Mouse (Mus musculus) lung, postnatal 10 days (tissue): ENCODE measurements around the gene Tm4sf4.

Source experiments
- DNase-seq: peaks from one replicate; pipeline ENCODE4 v3.0.0; 2021

Gene Tm4sf4

DNA sequence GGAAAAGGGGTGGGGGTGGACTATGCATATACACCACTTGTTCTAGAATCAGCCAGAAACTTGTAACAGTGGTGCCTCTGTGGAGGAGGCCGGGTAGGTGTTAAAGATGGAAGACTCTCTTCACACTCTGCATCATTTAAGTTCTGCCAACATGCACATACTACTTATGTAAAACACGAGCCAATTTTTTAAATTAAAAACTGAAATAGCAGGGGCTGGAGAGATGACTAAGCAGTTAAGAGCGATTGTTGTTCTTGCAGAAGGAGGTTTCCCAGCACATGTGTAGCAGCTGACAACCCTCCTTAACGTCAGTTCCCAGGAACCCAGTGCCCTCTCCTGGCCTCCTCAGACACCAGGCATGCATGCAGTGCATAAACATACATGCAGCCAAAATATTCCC is 55.5 kb downstream of the Tm4sf4 start:
- no peak for DNase-seq

- peak; percentile 36 for DNase-seq
These were observed 56.9 kb downstream of the Tm4sf4 start for GRCm38 (mm10) chr3:57481981-57482380.

DNA sequence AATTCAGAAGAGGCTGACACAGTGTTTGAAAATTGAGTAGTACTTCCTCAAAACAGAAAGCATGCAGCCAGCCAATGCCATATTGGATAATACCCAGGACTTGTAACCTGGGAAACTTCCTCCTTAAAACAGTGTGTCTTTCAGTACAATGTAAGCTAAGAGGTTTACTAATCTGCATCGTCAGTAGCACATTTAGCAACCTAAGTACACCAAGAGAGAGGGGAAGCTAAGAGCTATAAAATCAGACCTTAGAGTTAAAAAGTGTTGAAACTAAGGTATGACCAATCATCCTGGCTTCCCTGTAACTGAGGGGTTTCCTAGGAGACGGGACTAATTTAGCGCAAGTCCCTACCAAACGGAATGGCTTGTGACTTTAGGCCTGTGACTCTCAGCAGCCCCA is 61.0 kb downstream of the Tm4sf4 start:
- DNase-seq: no peak

- peak; percentile 52 for DNase-seq
These were observed 62.5 kb downstream of the Tm4sf4 start for GRCm38 (mm10) chr3:57487455-57488153.
